ENCODE assay signal across 25 mouse cellular contexts in the genomic region with DNA sequence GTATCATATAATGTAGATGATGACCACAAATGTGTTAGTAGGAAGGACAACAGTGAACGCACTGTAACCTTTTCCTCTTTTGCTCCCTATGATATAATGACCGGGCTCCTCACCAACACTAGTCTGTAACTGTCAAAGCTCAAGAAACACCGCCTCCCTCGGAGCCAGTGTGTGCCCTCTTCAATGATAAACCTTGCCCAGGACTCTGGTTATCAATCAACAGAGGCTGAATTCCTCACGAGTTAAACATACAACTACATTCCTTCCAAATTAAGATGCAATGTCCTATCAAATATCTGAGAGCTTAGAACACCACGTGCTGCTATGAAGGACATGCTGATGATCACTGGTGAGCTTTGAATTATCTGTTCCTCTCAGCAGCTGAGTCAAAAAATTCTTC. TPM values are rescaled to one million over a fixed set of nuclear protein-coding genes. Genes with fewer than 3 reads are reported as not detected.
DNase-seq lines count a peak whose midpoint lies in the region; ATAC-seq and TF ChIP-seq lines count a peak whose summit lies in the region.
"Had no signal": no experiment of that assay in that cellular context is flagged by ENCODE, and none has a peak within 500 bp of the region (broad histone marks: within the 10 kb centered on the region; RNA-seq: fewer than 3 reads in every experiment).

No protein-coding gene starts in this region.

- ATAC-seq in kidney, postnatal 0 days (replicated peaks; ENCODE audit: low FRiP score, low read depth): peak; percentile 68; the same call in 1 of the 2 replicates
- no peak for ATAC-seq in granulocyte monocyte progenitor cell, adult 5-6 weeks (replicated peaks; ENCODE audit: poor library complexity, severe bottlenecking)
- ATAC-seq: CD4-positive, CD25-positive, alpha-beta regulatory T cell, adult 4 months; forebrain, embryonic 14.5 days; hindbrain, postnatal 0 days had no signal

- no peak for TF ChIP-seq CTCF in kidney, adult 2 months (conservative IDR thresholded peaks at IDR 0.05; ENCODE audit: insufficient read depth, insufficient read length, low read depth, low read length)
- TF ChIP-seq CTCF in kidney, postnatal 0 days (IDR thresholded peaks at IDR 0.05; ENCODE audit: low read depth): no peak

- no peak overlapping the region for H3K9ac ChIP-seq in kidney, postnatal 0 days (ENCODE audit: low read depth, low read length)
- H3K9ac ChIP-seq: heart, embryonic 13.5 days; hindbrain, embryonic 14.5 days had no signal

- no peaks in the 10 kb centered on the region for H3K27me3 ChIP-seq in kidney, adult 2 months (replicated peaks; ENCODE audit: control insufficient read depth, insufficient read depth, low read length)
- no peaks in the 10 kb centered on the region for H3K27me3 ChIP-seq in kidney, postnatal 0 days (ENCODE audit: insufficient read depth, low read length)
- H3K27me3 ChIP-seq: heart, embryonic 13.5 days had no signal

- no peak overlapping the region for H3K4me2 ChIP-seq in kidney, postnatal 0 days (ENCODE audit: low read length)
- H3K4me2 ChIP-seq: heart, embryonic 13.5 days; hindbrain, embryonic 14.5 days had no signal

- TF ChIP-seq POLR2A in kidney, adult 2 months (IDR thresholded peaks at IDR 0.05; ENCODE audit: low read depth, low read length): no peak

- H3K4me1 ChIP-seq in kidney, adult 2 months (ENCODE audit: control insufficient read depth, insufficient read depth, low read length): peaks cover 14% of the 10 kb centered on the region
- peaks cover 4% of the 10 kb centered on the region; the same call in 1 of the 2 replicates for H3K4me1 ChIP-seq in kidney, postnatal 0 days (replicated peaks; ENCODE audit: insufficient read depth, low read length)

- peak; percentile 89 for DNase-seq in kidney, adult 2 months
- DNase-seq in kidney, adult 8-10 months: peak; percentile 67 to 86
- peak; percentile 33 for DNase-seq in kidney, postnatal 0 days (ENCODE audit: low spot score)
- peak; percentile 60 to 82 for DNase-seq in kidney, postnatal 25 days
- no peak for DNase-seq in lung, adult 18-20 months
- no peak for DNase-seq in embryo, embryonic 9.5 days (ENCODE audit: extremely low spot score)
- DNase-seq: adrenal gland, adult 2 months; adrenal gland, postnatal 14 days; cerebellum, adult 11 months; cerebellum, adult 8-10 months; cerebellum, postnatal 10 days; cerebellum, postnatal 36 days; embryo, embryonic 11 days; gastrocnemius, postnatal 25 days; heart, adult 2 months; heart, postnatal 14 days; heart, postnatal 4 days had no signal

- WGBS in kidney, adult 2 months: 46% methylated on average over 6 of the region's 6 CpGs
- 83% methylated on average over 6 of the region's 6 CpGs for WGBS in kidney, postnatal 0 days

- no peak overlapping the region for H3K4me3 ChIP-seq in kidney, adult 2 months (ENCODE audit: insufficient read depth, low read depth, low read length)
- H3K4me3 ChIP-seq in kidney, postnatal 0 days (replicated peaks; ENCODE audit: low read depth, low read length): no peak overlapping the region
- H3K4me3 ChIP-seq: forebrain, embryonic 10.5 days; heart, adult 2 months; heart, embryonic 10.5 days; heart, embryonic 13.5 days had no signal

- no peak overlapping the region for H3K27ac ChIP-seq in kidney, adult 2 months (ENCODE audit: insufficient read depth, low read depth, low read length)
- H3K27ac ChIP-seq in kidney, postnatal 0 days: no peak overlapping the region
- H3K27ac ChIP-seq: forebrain, embryonic 10.5 days; heart, adult 2 months; heart, embryonic 10.5 days; heart, embryonic 13.5 days; hindbrain, embryonic 14.5 days; hindbrain, postnatal 0 days had no signal

- H3K9me3 ChIP-seq in kidney, postnatal 0 days (replicated peaks; ENCODE audit: low read length): no peaks in the 10 kb centered on the region
- H3K9me3 ChIP-seq: forebrain, embryonic 10.5 days; heart, embryonic 10.5 days; heart, embryonic 13.5 days had no signal

- H3K36me3 ChIP-seq in kidney, adult 2 months (ENCODE audit: control insufficient read depth, insufficient read depth, low read length): peaks cover 8% of the 10 kb centered on the region
- H3K36me3 ChIP-seq in kidney, postnatal 0 days (ENCODE audit: insufficient read depth, low read length): peaks cover 26% of the 10 kb centered on the region

RNA-seq across cellular contexts. Expression of gene Smg7, which starts 32.5 kb away (rescaled TPM):
- polyA plus RNA-seq in kidney, adult 2 months (2012; rRNA removed): 46.8 and 56.1 TPM in 2 replicates
- polyA plus RNA-seq in kidney, postnatal 0 days (2015; fragmentation: Nextera tagmentation; extraction: Ambion mirVana): 23.0 and 23.1 TPM in 2 replicates
- total RNA-seq in granulocyte monocyte progenitor cell, adult 5-6 weeks (2014; fragmentation: Nextera tagmentation): 62.0 and 100 TPM in 2 replicates
- total RNA-seq in granulocyte monocyte progenitor cell, adult 5-6 weeks (2017): 26.0 and 31.2 TPM in 2 replicates

Comparison
In these comparisons a context has a peak if more than half of its experiments do, and no peak if none do; other contexts are left out.
1. DNase-seq: peak in kidney, adult 2 months (single experiment), kidney, adult 8-10 months (2 of 2), kidney, postnatal 0 days (single experiment) and kidney, postnatal 25 days (2 of 2); none in lung, adult 18-20 months (0 of 2) and embryo, embryonic 9.5 days (single experiment).